Mouse (Mus musculus): ENCODE measurements around the gene Stard8. TPM values are rescaled to one million over a fixed set of nuclear protein-coding genes. Genes with fewer than 3 reads are reported as not detected.

Stard8 gene
- total RNA-seq, 2 experiments from 2014 or later: 5.7 to 9.7 TPM

GRCm38 (mm10) chrX:99119510-99119909, 116.5 kb downstream of the Stard8 start:
- ATAC-seq (replicated peaks; ENCODE audit: poor library complexity, severe bottlenecking): peak; percentile 88

Other genes starting within 250 kb of the Stard8 start
- 2.1 and 2.9 TPM in 2 replicates for gene Ophn1, start 112.2 kb upstream of the Stard8 start, total RNA-seq (2014; fragmentation: Nextera tagmentation)
- 1.6 and 2.8 TPM in 2 replicates for gene Ophn1, start 112.2 kb upstream of the Stard8 start, total RNA-seq (2017)
- 14.2 and 15.6 TPM in 2 replicates for gene Yipf6, start 66.9 kb upstream of the Stard8 start, total RNA-seq (2014; fragmentation: Nextera tagmentation)
- 18.9 and 28.9 TPM in 2 replicates for gene Yipf6, start 66.9 kb upstream of the Stard8 start, total RNA-seq (2017)
- gene Efnb1, start 132.9 kb downstream of the Stard8 start, total RNA-seq (2014; fragmentation: Nextera tagmentation): 0.47 and 0.62 TPM in 2 replicates
- 0.34 and 0.46 TPM in 2 replicates for gene Efnb1, start 132.9 kb downstream of the Stard8 start, total RNA-seq (2017)